Mouse (Mus musculus): Measurements from ENCODE around the gene Mpig6b.
A peak's percentile ranks its signal among the peaks of the same experiment; 100 is the strongest.
"Not testable (repeated sequence)": the region's sequence is repeated elsewhere in the genome, so short reads cannot be mapped to it uniquely, and the experiment has no call there.

The Mpig6b gene

DNA sequence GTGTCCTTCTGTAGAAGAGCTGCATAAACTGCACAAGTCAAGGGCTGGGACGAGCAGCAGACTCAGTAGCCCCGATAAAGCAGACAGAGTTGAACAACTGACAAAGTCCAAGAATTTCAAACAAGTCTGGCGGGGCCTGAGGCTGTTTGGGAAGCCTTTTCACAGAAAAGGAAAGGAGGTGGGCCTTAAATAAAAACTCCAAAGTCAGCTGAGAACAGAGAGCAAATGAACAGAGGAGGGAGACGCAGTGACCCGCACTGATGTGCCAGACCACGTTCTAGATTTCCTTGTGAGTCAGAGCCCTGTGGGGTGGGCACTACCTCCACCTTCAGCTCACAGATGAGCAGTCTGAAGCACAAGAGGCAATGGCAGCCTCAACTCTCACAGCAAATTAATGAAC lies 31.1 kb downstream of the Mpig6b start:
- DNase-seq (ENCODE audit: low read depth) = no peak

DNA sequence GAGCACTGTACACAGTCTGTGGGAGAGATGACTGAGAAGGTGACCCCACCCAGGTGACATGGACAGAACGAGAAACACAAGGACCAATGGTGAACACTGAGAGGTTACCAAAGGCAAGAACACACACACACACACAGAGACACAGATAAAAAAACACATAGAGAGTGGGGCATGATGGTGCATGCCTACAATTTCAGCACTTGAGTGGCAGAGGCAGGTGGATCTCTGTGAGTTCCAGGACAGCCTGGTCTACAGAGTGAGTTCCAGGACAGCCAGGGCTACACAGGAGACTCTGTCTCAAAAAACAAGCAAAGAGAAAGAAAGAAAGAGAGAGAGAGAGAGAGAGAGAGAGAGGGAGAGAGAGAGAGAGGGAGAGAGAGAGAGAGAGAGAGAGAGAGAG lies 32.3 kb downstream of the Mpig6b start:
- not testable (repeated sequence) for DNase-seq (ENCODE audit: low read depth)

GRCm38 (mm10) chr17:35032323-35032870 lies 33.6 kb downstream of the Mpig6b start:
- no peak for DNase-seq (ENCODE audit: low read depth)

- no peak for DNase-seq (ENCODE audit: low read depth)
Observed at GRCm38 (mm10) chr17:35031880-35032279, 34.1 kb downstream of the Mpig6b start.

- DNase-seq (ENCODE audit: low read depth) = no peak
Observed at GRCm38 (mm10) chr17:35031272-35031671, 34.7 kb downstream of the Mpig6b start.

GRCm38 (mm10) chr17:35029691-35030532 lies 36.1 kb downstream of the Mpig6b start:
- DNase-seq (ENCODE audit: low read depth) = no peak

GRCm38 (mm10) chr17:35028315-35028714 lies 37.7 kb downstream of the Mpig6b start:
- DNase-seq (ENCODE audit: low read depth) = no peak

DNA sequence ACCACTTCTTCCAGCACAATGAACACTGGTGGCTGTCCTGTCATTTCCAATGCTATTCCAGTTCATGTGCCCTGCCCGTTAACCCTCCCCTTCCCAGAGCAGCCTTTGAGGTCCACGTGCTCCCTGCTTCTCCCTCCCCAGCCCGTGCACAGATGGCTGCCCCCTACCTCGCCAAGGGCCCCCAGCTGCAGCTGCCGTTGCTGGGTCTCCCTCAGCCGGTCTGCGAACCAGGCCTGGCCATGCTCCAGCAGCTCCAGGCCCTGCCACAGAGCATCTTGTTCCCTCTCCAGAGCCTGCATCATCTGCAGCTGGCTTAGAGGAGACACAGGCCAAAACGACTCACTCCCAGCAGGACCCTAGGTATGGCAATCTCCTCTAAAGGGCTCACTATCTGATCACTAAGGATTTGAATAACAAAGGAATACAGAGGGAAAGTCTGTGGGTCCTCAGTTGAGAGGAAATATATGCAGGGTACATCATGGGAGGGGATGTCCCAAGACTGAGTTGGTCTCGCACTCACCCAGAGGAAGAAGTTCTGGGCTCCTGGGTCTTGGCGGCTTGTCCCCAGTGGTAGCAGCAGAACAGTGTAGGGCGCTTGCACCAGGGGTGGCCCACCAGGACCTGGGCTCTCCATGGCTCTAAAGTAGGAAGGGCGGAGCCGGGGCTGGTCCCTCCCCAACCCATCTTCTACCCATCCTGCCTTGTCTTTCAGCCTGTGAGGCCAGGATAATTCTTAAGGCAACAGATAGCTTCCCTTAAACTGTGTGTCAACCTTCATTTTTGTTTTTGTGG lies 38.5 kb downstream of the Mpig6b start, which contains the start of gene Sapcd1:
Gene Sapcd1 (minus strand): TSS at position 740 of the 792 bp plus-strand sequence.
- DNase-seq (ENCODE audit: low read depth) = no peak

DNA sequence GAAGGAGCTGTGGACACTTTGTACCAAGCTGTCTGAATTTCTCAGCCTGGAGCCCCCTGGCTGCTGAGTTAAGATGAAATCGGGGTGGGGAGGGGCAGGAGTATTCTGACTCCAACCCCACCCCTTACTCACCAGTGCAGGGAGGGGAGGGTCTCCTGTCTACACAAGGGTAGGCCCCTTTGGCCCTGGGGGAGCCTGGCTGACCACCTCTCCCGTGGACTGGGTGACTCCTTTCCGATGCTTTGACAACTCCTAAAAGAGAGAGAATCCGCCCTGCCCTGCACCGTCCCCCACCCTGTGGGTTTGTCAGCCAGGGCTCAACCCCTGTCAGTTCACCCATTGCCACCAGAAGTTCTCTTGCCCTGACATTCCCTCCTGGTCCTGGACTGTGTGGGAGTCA lies 39.8 kb downstream of the Mpig6b start:
- DNase-seq (ENCODE audit: low read depth) = no peak

DNA sequence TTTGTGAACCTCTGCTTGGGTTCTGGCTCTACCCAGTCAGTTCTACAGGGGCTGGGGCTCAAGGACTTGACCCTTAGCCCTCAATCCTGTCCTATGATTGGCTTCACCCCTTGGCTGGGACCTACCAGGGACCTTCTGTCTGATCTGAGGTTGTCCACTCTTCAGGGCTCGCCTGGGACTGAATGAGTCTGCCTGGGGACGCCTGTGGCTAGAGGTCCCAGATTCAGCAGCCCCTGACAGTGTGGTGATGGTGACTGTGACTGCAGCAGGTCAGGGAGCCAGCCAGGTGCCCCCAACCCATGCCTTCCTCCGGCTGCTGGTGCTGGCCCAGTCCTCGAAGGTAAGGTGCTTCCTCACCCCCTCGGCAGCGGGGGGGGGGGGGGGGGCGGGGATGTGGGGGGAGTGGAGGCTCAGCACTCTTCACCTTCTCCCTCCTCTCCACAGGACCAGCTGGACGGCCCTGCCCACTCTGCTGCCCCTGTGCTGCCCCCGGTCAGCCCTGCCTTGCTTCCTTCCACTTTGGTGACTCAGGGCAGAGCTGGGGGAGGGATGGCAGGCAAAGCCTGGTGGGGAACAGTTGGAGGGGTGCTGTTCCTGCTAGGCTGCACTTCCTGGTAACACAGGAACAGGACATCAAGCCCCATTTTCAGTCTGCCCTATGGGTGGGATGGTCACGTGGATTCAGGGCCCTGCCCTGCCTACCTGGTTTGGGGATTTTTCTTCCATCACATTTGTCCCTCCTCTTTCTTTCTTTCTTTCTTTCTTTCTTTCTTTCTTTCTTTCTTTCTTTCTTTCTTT lies 41.1 kb downstream of the Mpig6b start:
- no peak for DNase-seq (ENCODE audit: low read depth)

DNA sequence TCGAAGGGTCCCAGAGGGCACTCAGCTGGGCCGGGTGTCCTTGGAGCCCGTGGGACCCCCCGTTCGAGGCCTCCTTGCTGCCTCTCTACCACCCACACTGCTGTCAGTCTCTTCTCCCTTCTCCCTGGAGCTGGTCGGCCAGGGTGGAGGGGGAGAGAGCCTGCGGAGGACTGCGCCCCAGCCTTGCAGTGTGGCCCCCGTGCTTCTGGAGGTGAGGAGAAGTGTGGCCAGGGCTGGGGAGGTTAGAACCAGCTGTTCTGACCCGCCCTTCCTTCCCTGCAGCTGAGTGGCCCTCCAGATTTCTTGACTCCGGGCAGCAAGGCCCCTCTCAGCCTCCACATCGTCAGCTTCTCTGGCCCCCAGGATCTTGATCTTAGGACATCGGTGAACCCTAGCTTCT lies 41.7 kb downstream of the Mpig6b start:
- no peak for DNase-seq (ENCODE audit: low read depth)

DNA sequence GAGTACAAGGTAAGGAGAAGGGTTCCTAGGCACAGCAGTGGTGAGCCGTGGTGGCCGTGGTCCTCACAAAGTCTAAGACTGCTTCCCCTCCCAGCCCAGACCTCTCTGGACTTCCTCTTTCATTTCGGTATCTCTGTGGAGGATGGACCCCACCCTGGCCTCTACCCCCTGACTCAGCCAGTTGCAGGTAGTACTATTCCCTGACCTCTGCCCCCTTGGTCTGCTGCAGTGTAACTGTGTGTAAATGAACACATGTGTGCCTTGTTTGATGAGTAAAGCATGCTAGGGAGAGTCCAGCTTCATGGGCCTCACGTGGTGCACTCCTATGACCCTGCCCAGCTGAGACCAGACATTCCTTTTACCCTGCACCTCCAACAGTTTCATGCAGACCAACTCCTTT lies 42.2 kb downstream of the Mpig6b start:
- DNase-seq (ENCODE audit: low read depth) = no peak

DNA sequence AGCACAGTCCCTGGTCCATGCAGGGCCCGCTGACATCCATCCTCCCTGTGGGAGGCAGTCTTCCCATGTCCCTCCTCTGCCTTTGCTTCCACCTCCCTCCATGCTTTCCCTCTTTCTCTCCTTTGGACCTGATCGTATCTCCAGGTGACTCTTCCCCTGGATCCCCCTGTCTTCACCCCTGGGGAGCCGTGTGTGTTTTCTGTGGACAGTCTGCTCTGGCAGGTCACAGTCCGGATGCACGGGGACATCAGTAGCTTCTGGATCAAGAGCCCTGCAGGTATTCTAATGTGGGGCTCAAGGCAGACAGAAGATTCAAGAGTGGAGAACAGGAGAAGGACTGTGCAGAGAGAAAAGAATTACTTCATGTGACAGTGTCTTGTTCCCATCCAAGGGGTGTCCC lies 42.8 kb downstream of the Mpig6b start:
- no peak for DNase-seq (ENCODE audit: low read depth)

- no peak for DNase-seq (ENCODE audit: low read depth)
Observed at GRCm38 (mm10) chr17:35022541-35023060, 43.4 kb downstream of the Mpig6b start.

DNA sequence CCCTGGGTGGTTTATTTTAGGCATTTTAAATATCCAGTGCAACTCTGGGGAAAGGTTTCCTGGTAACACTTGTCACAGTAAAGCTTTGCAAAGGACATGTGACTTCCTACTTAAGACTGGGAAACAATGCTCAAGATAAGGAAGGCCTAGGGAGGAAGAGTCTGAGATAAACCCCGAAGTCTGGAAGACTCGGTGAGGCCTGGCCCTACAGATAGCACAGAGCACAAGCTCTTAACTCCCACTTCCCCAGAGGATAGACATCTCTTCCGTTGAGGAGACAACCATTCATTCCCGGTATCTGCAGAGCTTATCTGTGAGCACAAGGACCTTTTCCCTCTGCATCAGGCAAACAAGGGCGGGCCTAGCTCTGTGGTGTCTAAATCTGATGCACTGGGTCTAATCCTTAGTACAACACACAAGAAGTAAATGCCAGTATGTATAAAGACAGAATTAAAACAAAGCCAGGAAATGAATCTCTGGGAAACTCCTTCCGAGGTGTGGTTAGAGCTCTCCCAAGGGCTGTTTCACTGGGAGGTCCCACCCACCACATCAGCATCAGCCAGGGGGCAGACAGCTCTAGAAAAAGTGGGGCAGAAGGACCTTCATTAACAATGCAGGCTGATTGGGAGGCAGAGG lies 44.0 kb downstream of the Mpig6b start:
- DNase-seq (ENCODE audit: low read depth) = no peak

DNA sequence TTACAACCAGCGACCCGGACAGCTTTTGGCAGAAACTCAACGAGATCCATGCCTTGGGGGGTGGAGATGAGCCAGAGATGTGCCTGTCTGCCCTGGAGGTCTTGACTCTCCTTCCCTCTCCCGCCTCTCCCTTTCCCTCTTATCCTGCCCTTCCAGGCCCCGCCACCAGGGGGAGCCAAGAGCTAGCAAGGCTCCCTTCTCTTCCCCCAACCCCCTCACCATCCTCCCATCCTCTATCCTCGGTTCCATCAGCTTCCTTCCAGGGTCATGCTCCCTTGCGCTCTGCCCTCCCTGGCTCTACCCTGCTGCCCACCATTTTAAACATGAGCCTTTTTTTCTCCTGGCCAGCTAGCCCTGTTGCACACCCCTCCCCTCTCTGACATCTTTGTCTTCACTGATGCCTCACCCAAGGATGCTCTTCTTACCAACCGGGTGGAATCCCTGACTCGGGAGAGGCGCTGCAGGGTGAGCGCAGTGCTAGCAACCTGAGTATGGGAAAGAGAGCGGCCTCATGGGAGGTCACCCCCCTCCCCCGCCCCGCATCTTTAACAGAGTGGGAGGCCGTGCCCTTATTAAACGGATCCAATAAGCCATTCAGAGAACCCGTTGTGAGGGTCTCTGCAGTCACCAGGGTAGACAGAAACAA lies 44.7 kb downstream of the Mpig6b start:
- peak; percentile 85 for DNase-seq (ENCODE audit: low read depth)

DNA sequence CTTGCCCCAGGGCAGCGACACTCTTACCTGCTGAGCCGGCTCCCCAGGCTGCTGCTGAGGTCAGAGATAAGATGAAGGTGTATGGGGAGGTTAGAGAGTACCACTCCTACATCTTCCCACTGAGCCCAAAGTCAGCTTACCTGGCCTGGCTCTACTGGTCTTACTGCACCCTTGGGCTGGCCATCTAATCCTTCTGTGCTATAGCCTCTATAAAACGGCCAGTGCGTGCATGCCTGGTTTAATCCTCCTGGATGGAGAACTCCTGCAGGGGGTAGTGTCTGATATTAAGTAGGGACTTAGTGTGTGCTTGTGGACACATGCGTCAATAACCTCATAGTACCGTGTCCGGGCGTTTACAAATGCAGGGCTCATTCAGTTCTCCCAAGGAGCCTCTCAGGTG lies 45.4 kb downstream of the Mpig6b start:
- DNase-seq (ENCODE audit: low read depth) = no peak

- DNase-seq (ENCODE audit: low read depth) = no peak
Observed at GRCm38 (mm10) chr17:35019894-35020293, 46.1 kb downstream of the Mpig6b start.

DNA sequence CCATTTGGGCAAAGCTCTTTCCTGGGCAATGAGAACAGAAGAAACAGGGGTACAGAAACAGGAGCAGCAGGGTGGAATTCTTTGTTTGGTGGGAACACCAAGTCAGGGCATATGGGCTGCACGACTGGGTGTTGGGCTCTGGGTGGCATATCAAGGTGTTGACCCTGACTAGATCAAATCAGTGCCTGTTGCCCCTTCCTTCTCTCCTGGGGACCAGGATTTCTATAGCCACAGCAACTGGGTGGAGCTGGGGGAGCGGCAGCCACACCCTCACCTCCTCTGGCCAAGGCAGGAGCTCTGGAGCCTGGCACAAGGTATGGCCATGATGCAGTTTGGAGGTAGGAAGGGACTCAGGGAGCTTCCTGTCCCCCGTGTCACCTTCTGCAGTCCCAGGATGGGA lies 47.8 kb downstream of the Mpig6b start:
- DNase-seq (ENCODE audit: low read depth) = no peak

DNA sequence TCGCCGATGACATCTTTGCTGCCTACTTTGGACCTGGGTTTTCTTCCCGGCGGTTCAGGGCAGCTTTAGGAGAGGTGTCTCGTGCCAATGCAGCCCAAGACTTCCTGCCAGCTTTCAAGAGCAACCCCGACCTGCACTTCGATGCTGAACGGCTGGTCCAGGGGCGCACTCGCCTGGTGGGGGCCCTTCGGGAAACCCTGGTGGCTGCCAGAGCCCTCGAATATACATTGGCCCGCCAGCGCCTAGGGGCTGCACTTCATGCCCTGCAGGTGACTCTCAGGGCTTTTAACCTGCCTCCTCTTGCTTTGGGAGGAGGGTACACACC lies 48.3 kb downstream of the Mpig6b start:
- DNase-seq (ENCODE audit: low read depth) = no peak
